Mouse (Mus musculus): ENCODE data around the gene Arhgef3. TPM values are rescaled to one million over a fixed set of nuclear protein-coding genes. Genes with fewer than 3 reads are reported as not detected.

The Arhgef3 gene
- polyA plus RNA-seq, 1 experiment from 2014 or later = 1.6 TPM

DNA sequence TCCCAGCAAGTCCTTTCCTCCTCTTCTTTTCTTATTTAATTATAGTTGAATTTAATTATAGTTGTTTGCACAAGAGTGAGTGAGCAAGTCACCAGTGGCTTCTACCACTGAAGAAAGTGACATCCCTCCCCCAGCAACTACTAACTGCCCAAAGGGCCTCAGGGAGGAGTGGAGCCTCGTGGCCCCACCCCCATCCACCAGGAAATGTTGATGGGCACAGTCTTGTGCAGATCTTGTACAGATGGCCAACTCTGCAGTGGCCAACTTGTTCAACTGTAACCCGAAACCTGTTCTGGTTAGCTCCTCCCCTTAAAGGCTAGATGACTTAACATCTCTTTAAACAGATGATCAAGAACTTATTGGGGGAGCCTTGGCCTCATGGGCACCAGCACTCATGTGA, 275.0 kb downstream of the Arhgef3 start:
- Histone ChIP-seq H3K4me3 (no peak overlapping the region), H3K27ac (no peak overlapping the region), H3K36me3 (replicated peaks) (no peaks in the 10 kb centered on the region), H3K9me3 (no peaks in the 10 kb centered on the region), H3K4me1 (peaks cover 13% of the 10 kb centered on the region), H3K27me3 (ENCODE audit: poor library complexity, severe bottlenecking) (no peaks in the 10 kb centered on the region)
- WGBS = 81% methylated on average over 2 of the region's 2 CpGs
- DNase-seq (ENCODE audit: extremely low spot score, low spot score) = no peak

DNA sequence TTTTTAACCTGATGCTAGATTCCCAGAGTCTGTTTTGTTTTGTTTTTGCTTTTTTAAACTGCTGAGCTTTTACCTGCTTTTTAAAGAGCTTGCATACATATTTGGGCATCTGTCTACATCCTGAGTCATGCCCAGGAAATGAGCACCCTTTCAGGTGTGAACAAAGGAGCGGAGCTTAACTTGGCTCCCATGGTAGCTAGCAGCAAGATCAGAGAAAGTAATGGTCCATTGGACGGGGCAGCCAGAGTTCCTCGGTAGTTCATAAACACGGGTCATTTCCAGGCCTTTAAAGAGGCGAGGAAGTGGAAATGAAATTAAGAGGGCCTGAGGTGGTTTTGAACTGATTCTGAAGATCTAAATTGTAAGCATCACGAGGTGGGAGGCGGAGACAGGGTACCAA, 276.0 kb downstream of the Arhgef3 start:
- H3K27ac ChIP-seq = no peak overlapping the region
- WGBS = 48% methylated on average over 7 of the region's 7 CpGs
- no peaks in the 10 kb centered on the region for H3K9me3 ChIP-seq
- DNase-seq (ENCODE audit: extremely low spot score, low spot score) = no peak
- H3K27me3 ChIP-seq (ENCODE audit: poor library complexity, severe bottlenecking) = no peaks in the 10 kb centered on the region
- H3K36me3 ChIP-seq (replicated peaks) = no peaks in the 10 kb centered on the region
- peaks cover 13% of the 10 kb centered on the region for H3K4me1 ChIP-seq
- H3K4me3 ChIP-seq = no peak overlapping the region

DNA sequence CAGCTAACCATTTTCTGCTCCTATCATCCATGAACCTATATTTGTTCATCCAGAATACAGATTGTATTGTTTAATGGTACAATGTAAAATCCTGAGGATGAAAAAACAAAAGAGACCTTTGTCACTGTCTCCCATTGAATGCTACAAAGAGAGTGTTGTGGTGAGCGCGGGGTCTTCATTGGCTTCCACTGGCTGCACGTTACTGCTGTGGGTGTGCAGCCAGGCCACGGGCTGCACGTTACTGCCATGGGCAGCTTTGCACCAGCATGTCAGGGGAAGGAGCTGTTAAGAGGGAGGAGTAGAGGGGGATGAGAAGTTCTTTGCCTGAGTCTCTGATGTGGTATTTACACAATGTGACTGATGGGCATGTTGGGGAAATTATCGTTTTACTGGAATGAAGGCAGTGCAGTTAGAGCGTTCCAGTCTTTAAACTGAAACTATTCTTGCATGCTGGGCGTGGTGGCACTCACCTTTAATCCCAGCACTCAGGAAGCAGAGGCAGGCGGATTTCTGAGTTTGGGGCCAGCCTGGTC, 277.1 kb downstream of the Arhgef3 start:
- DNase-seq (ENCODE audit: extremely low spot score, low spot score) = no peak
- Histone ChIP-seq H3K27ac (no peak overlapping the region), H3K9me3 (no peaks in the 10 kb centered on the region), H3K27me3 (ENCODE audit: poor library complexity, severe bottlenecking) (no peaks in the 10 kb centered on the region), H3K36me3 (replicated peaks) (no peaks in the 10 kb centered on the region), H3K4me3 (no peak overlapping the region), H3K4me1 (peaks cover 13% of the 10 kb centered on the region)
- 76% methylated on average over 9 of the region's 9 CpGs for WGBS

- Histone ChIP-seq H3K4me1 (peaks cover 13% of the 10 kb centered on the region), H3K27ac (no peak overlapping the region), H3K27me3 (ENCODE audit: poor library complexity, severe bottlenecking) (no peaks in the 10 kb centered on the region), H3K36me3 (replicated peaks) (no peaks in the 10 kb centered on the region), H3K4me3 (no peak overlapping the region), H3K9me3 (no peaks in the 10 kb centered on the region)
- WGBS = 94% methylated on average over 2 of the region's 2 CpGs
- no peak for DNase-seq (ENCODE audit: extremely low spot score, low spot score)
Observed at GRCm38 (mm10) chr14:27392660-27393059, 278.0 kb downstream of the Arhgef3 start.

DNA sequence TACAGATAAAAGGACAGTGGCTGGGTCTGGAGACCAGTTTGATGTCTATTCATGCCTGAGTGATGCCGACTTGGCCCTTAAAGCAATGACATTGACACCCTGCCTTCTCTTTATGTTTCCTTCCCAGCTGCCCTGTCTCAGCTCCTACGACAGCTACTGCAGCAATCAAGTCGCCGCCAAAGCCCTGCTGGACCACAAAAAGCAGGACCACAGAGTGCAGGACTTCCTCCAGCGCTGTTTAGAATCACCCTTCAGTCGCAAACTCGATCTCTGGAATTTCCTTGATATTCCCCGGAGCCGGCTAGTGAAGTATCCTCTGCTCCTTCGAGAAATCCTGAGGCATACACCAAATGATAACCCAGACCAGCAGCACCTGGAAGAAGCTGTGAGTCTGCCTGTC, 279.1 kb downstream of the Arhgef3 start:
- DNase-seq (ENCODE audit: extremely low spot score, low spot score) = no peak
- Histone ChIP-seq H3K36me3 (replicated peaks) (no peaks in the 10 kb centered on the region), H3K9me3 (no peaks in the 10 kb centered on the region), H3K4me1 (peaks cover 13% of the 10 kb centered on the region), H3K4me3 (no peak overlapping the region), H3K27ac (no peak overlapping the region), H3K27me3 (ENCODE audit: poor library complexity, severe bottlenecking) (no peaks in the 10 kb centered on the region)
- 79% methylated on average over 10 of the region's 10 CpGs for WGBS

- H3K9me3 ChIP-seq = no peaks in the 10 kb centered on the region
- 90% methylated on average over 7 of the region's 7 CpGs for WGBS
- no peak overlapping the region for H3K4me3 ChIP-seq
- no peak for DNase-seq (ENCODE audit: extremely low spot score, low spot score)
- H3K36me3 ChIP-seq (replicated peaks) = no peaks in the 10 kb centered on the region
- no peaks in the 10 kb centered on the region for H3K27me3 ChIP-seq (ENCODE audit: poor library complexity, severe bottlenecking)
- H3K4me1 ChIP-seq = peaks cover 3% of the 10 kb centered on the region; the same call in 1 of the 2 replicates
- H3K27ac ChIP-seq = no peak overlapping the region
Observed at GRCm38 (mm10) chr14:27396424-27396823, 281.7 kb downstream of the Arhgef3 start.

GRCm38 (mm10) chr14:27397526-27397925, 282.8 kb downstream of the Arhgef3 start:
- Histone ChIP-seq H3K4me1 (peaks cover 3% of the 10 kb centered on the region; the same call in 1 of the 2 replicates), H3K9me3 (no peaks in the 10 kb centered on the region), H3K36me3 (replicated peaks) (no peaks in the 10 kb centered on the region), H3K27me3 (ENCODE audit: poor library complexity, severe bottlenecking) (no peaks in the 10 kb centered on the region), H3K27ac (no peak overlapping the region), H3K4me3 (no peak overlapping the region)
- WGBS = 90% methylated on average over 6 of the region's 6 CpGs
- no peak for DNase-seq (ENCODE audit: extremely low spot score, low spot score)

DNA sequence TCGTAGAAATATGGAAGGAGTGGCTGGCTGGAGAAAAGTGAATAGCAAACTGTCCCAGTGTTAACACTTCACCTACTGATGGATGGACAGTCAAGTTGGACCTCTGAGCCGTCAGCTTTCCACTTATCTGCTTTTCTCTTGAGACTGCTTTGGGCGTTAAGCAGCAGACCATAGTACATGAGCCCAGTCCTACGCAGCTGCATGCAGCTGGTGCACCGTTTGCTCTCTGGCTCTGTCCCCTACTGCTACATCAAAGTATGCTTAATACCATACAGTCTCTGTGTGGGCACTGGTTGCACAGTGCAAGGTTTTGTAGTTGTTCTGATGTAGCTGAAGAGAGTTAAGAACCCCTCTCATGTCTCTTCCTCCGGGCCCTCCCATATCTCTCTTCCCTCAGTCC, 285.8 kb downstream of the Arhgef3 start:
- Histone ChIP-seq H3K36me3 (replicated peaks) (no peaks in the 10 kb centered on the region), H3K27ac (no peak overlapping the region), H3K9me3 (no peaks in the 10 kb centered on the region), H3K27me3 (ENCODE audit: poor library complexity, severe bottlenecking) (no peaks in the 10 kb centered on the region), H3K4me1 (no peaks in the 10 kb centered on the region), H3K4me3 (no peak overlapping the region)
- WGBS = 94% methylated on average over 6 of the region's 6 CpGs
- DNase-seq (ENCODE audit: extremely low spot score, low spot score) = no peak

DNA sequence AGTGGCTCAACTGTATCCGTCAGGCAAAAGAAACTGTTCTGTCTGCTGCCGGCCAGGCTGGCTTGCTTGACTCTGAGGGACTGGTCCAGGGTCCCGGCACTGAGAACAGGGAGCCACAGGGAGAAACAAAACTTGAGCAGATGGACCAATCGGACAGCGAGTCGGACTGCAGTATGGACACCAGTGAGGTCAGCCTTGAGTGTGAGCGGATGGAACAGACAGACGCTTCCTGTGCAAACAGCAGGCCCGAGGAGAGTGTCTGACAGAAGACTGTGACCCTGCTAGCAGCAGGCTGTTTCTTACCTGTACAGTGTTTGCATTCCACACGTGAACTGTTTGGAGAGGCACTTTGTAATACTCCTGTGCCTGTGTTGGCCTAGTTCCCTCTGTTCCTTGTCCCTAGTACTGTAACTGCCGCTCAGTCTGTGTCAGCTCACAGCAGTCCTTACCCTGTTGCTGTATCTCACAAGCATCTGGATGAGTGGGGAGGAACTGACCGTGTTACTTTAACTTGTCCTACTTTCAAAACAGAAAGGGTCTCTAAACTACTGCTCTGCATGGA, 287.1 kb downstream of the Arhgef3 start:
- Histone ChIP-seq H3K4me1 (no peaks in the 10 kb centered on the region), H3K36me3 (replicated peaks) (no peaks in the 10 kb centered on the region), H3K27ac (no peak overlapping the region), H3K4me3 (no peak overlapping the region), H3K27me3 (ENCODE audit: poor library complexity, severe bottlenecking) (no peaks in the 10 kb centered on the region), H3K9me3 (peaks cover 3% of the 10 kb centered on the region; the same call in 1 of the 2 replicates)
- no peak for DNase-seq (ENCODE audit: extremely low spot score, low spot score)
- 85% methylated on average over 12 of the region's 12 CpGs for WGBS

- no peak overlapping the region for H3K27ac ChIP-seq
- H3K36me3 ChIP-seq (replicated peaks) = no peaks in the 10 kb centered on the region
- DNase-seq (ENCODE audit: extremely low spot score, low spot score) = no peak
- H3K9me3 ChIP-seq = peaks cover 3% of the 10 kb centered on the region; the same call in 1 of the 2 replicates
- H3K4me3 ChIP-seq = no peak overlapping the region
- 91% methylated on average over 10 of the region's 10 CpGs for WGBS
- no peaks in the 10 kb centered on the region for H3K27me3 ChIP-seq (ENCODE audit: poor library complexity, severe bottlenecking)
- H3K4me1 ChIP-seq = no peaks in the 10 kb centered on the region
Observed at GRCm38 (mm10) chr14:27402332-27403250, 287.9 kb downstream of the Arhgef3 start.

GRCm38 (mm10) chr14:27405452-27405851, 290.8 kb downstream of the Arhgef3 start:
- 92% methylated on average over 4 of the region's 4 CpGs for WGBS

GRCm38 (mm10) chr14:27405947-27406346, 291.2 kb downstream of the Arhgef3 start:
- no peaks in the 10 kb centered on the region for H3K4me1 ChIP-seq
- no peaks in the 10 kb centered on the region for H3K27me3 ChIP-seq (ENCODE audit: poor library complexity, severe bottlenecking)
- peaks cover 8% of the 10 kb centered on the region; the same call in 1 of the 2 replicates for H3K9me3 ChIP-seq
- no peaks in the 10 kb centered on the region for H3K36me3 ChIP-seq (replicated peaks)
- no peak overlapping the region for H3K27ac ChIP-seq
- WGBS = 87% methylated on average over 2 of the region's 2 CpGs
- H3K4me3 ChIP-seq = no peak overlapping the region
- DNase-seq (ENCODE audit: extremely low spot score, low spot score) = no peak

More at GRCm38 (mm10) chr14:27405452-27405851, 290.8 kb downstream of the Arhgef3 start:
- Histone ChIP-seq H3K4me1 (no peaks in the 10 kb centered on the region), H3K27ac (no peak overlapping the region), H3K27me3 (ENCODE audit: poor library complexity, severe bottlenecking) (no peaks in the 10 kb centered on the region), H3K9me3 (peaks cover 8% of the 10 kb centered on the region; the same call in 1 of the 2 replicates), H3K36me3 (replicated peaks) (no peaks in the 10 kb centered on the region), H3K4me3 (no peak overlapping the region)
- DNase-seq (ENCODE audit: extremely low spot score, low spot score) = no peak

GRCm38 (mm10) chr14:27408240-27408639, 293.5 kb downstream of the Arhgef3 start:
- Histone ChIP-seq H3K4me3 (no peak overlapping the region), H3K27me3 (ENCODE audit: poor library complexity, severe bottlenecking) (no peaks in the 10 kb centered on the region), H3K9me3 (peaks cover 8% of the 10 kb centered on the region; the same call in 1 of the 2 replicates), H3K27ac (no peak overlapping the region), H3K4me1 (no peaks in the 10 kb centered on the region), H3K36me3 (replicated peaks) (no peaks in the 10 kb centered on the region)
- DNase-seq (ENCODE audit: extremely low spot score, low spot score) = no peak
- WGBS = 87% methylated on average over 3 of the region's 3 CpGs
